Mouse (Mus musculus) skeletal muscle tissue, adult 2 months (tissue): Measurements from ENCODE around the gene Ntrk1.
A peak's percentile ranks its signal among the peaks of the same experiment; 100 is the strongest.

Experiments used
- DNase-seq: peaks from one replicate; pipeline ENCODE4 v3.0.0-alpha.2; 2012; ENCODE audit warnings: low read depth, low spot score

The Ntrk1 gene

GRCm38 (mm10) chr3:87785626-87786214, 9.2 kb downstream of the Ntrk1 start:
- no peak for DNase-seq

GRCm38 (mm10) chr3:87785156-87785555, 9.8 kb downstream of the Ntrk1 start:
- DNase-seq = no peak

- no peak for DNase-seq
These were observed 11.5 kb downstream of the Ntrk1 start for GRCm38 (mm10) chr3:87783282-87784023.

GRCm38 (mm10) chr3:87779086-87779485, 15.9 kb downstream of the Ntrk1 start:
- no peak for DNase-seq

GRCm38 (mm10) chr3:87778283-87778682, 16.7 kb downstream of the Ntrk1 start:
- DNase-seq = no peak

GRCm38 (mm10) chr3:87771088-87771487, 23.9 kb downstream of the Ntrk1 start:
- no peak for DNase-seq

- DNase-seq = no peak
These were observed 24.7 kb downstream of the Ntrk1 start for GRCm38 (mm10) chr3:87770280-87770679.

- no peak for DNase-seq
These were observed 25.5 kb downstream of the Ntrk1 start for GRCm38 (mm10) chr3:87769506-87769905.

GRCm38 (mm10) chr3:87768844-87769243, 26.1 kb downstream of the Ntrk1 start:
- peak; percentile 70 for DNase-seq

- DNase-seq = no peak
These were observed 26.5 kb downstream of the Ntrk1 start for GRCm38 (mm10) chr3:87768431-87768830.

- peak; percentile 42 for DNase-seq
These were observed 27.2 kb downstream of the Ntrk1 start for GRCm38 (mm10) chr3:87767764-87768163.

- DNase-seq = no peak
These were observed 28.7 kb downstream of the Ntrk1 start for GRCm38 (mm10) chr3:87766284-87766667.

GRCm38 (mm10) chr3:87765631-87766283, 29.2 kb downstream of the Ntrk1 start:
- DNase-seq = no peak

- peak; percentile 27 for DNase-seq
These were observed 29.9 kb downstream of the Ntrk1 start for GRCm38 (mm10) chr3:87765091-87765490.

- peak; percentile 25 for DNase-seq
These were observed 30.5 kb downstream of the Ntrk1 start for GRCm38 (mm10) chr3:87764506-87764905.

- peak; percentile 53 for DNase-seq
These were observed 31.2 kb downstream of the Ntrk1 start for GRCm38 (mm10) chr3:87763683-87764289.

- DNase-seq = no peak
These were observed 31.8 kb downstream of the Ntrk1 start for GRCm38 (mm10) chr3:87763202-87763601.

GRCm38 (mm10) chr3:87761408-87762375, 33.3 kb downstream of the Ntrk1 start:
- no peak for DNase-seq

- no peak for DNase-seq
These were observed 36.3 kb downstream of the Ntrk1 start for GRCm38 (mm10) chr3:87758641-87759040.

- no peak for DNase-seq
These were observed 38.5 kb downstream of the Ntrk1 start for GRCm38 (mm10) chr3:87756488-87756887.

GRCm38 (mm10) chr3:87755964-87756363, 39.0 kb downstream of the Ntrk1 start:
- DNase-seq = peak; percentile 52
